Mouse (Mus musculus): ENCODE data around the gene Luc7l2.

DNA sequence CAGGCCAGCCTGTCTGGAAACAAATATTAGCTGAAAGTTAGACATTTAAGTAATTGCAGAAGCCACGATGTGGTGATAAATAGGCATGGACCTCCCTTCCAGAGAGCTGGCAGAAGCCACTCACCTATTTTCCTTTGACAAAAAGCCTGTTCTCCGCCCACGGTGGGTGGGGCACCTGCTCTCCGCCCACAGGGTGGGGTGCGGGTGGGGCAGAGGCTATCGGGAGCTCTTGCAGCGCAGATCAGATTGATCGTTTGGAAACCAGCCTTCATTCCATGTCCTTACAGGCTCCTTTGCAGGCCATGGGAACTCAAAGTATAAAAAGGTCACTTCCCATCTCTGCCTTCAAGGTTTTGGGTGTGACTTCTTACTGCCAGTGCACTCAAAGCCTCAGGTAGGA lies 27.3 kb upstream of the Luc7l2 start:
- TF ChIP-seq POLR2A (IDR thresholded peaks at IDR 0.05; ENCODE audit: borderline replicate concordance, extremely low read depth, low read depth, low read length) (no peak), CTCF (IDR thresholded peaks at IDR 0.05; ENCODE audit: insufficient read depth, low read length) (no peak)

Data from lung, adult 2 months (tissue).